Mouse (Mus musculus) C2C12 (cell line): ENCODE results near the gene Fndc9.

Experiments
- CTCF ChIP-seq: IDR thresholded peaks from one replicate; pipeline ENCODE4 v1.5.1; 2011; ENCODE audit not compliant: control insufficient read depth, insufficient read depth, insufficient read length
- MAX ChIP-seq: IDR thresholded peaks from one replicate; pipeline ENCODE4 v1.6.1; 2011; ENCODE audit warnings: mild to moderate bottlenecking, control low read depth
- MYOD1 ChIP-seq: IDR thresholded peaks from one replicate; pipeline ENCODE4 v1.6.1; 2011; ENCODE audit warnings: low read depth; ENCODE audit not compliant: control insufficient read depth, insufficient read length

DNA sequence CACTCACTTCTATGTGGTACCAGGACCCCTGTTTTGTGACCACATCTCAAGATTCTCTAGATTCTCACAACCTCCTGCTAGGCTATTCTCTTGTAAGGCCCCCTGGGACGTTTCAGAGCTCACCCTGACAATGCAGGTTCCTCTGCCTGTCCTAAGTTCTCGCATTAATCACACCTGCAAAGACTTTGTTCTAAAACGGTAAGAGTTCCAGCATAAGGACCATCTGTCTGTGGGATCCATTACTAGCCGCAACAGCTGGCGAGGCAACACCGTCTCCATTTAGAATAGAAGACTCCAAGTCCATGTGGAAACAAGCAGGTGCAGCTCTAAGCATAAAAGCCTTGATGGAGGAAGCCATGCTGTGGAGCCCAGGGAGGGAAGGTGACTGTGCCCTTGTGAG lies 5.1 kb upstream of the Fndc9 start:
- TF ChIP-seq MAX, result no peak
- TF ChIP-seq CTCF, result no peak
- no peak for TF ChIP-seq MYOD1
